Mouse (Mus musculus): ENCODE results near the gene Ralbp1. TPM values are rescaled to one million over a fixed set of nuclear protein-coding genes. Genes with fewer than 3 reads are reported as not detected.

Ralbp1 gene
- total RNA-seq, 1 experiment from 2014 or later = 116 TPM

DNA sequence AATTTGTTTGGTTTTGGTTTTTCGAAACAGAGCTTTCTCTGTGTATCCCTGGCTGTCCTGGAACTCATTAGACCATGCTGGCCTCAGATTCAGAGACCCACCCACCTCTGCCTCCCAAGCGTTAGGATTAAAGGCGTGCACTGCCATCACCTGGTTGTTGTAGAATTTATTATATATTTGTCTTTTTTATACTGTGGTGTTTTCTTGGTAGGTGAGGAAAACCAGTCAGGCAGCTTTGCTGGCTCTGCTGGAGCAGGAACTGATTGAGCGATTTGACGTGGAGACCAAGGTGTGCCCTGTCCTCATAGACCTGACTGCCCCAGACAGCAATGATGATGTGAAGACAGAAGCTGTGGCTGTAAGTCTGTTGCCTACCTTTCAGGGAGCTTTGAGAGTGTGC is 74.6 kb downstream of the Ralbp1 start:
- no peak for ATAC-seq (replicated peaks; ENCODE audit: low read depth, poor library complexity, severe bottlenecking)

GRCm38 (mm10) chr17:65806416-65806815 is 79.2 kb downstream of the Ralbp1 start:
- ATAC-seq (replicated peaks; ENCODE audit: low read depth, poor library complexity, severe bottlenecking) = no peak

DNA sequence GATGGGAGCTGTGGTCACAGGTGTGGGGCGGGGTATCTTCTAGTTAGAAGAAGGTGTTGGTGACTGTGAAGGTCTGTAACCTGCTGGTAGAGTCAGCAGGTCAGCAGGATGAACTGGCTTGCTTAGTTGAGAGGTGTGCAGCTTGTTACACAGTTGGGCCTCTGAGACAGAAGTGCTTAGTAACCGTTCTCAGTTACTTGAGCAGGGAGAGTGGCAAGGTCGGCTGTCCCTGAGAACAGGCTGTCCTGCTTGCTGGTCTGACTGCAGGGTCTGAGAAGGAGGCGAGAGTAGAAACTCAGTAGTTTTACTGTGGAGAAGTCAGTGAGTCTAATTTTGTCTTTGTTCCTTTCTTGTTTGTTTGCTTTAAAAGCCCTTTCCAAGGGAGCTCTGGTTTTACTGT is 79.6 kb downstream of the Ralbp1 start:
- ATAC-seq (replicated peaks; ENCODE audit: low read depth, poor library complexity, severe bottlenecking) = no peak

DNA sequence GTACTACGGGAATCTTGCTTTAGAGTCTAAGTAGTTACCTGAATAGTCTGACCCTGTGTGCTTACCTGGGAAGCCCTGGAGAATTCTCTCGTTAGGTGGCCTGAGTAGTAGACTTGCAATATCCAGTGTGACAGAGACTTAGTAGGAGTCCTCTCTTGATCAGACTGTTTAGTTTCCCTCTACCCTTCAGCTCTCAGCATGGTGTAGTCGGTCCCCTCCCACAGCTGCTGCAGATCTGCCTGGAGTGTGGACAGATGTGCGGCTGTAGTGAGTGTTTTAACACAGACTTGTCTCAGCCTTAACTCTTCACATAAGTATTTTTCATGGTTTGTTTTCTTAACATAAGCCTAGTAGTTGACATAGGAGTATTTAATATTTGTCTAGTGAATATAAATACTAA is 83.6 kb downstream of the Ralbp1 start:
- no peak for ATAC-seq (replicated peaks; ENCODE audit: low read depth, poor library complexity, severe bottlenecking)

DNA sequence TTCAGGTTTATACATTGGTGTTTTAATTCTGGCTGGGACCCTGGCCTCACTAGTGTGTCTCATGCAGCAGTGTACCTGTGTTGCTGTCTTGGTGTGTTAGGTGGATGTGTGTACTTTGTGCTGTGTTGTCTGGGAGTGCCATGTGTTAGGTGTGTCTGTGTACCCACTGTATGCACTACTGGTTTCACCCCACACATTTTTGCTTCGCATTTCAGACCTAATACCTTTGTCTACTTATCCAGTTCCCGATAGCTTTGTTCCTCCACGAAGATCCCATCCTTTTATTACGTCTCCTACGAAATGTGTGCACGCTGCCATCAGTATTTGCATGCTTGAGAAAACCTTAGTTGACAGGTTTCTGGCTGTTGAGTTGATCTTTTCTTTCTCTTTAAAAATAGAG is 85.1 kb downstream of the Ralbp1 start:
- no peak for ATAC-seq (replicated peaks; ENCODE audit: low read depth, poor library complexity, severe bottlenecking)

DNA sequence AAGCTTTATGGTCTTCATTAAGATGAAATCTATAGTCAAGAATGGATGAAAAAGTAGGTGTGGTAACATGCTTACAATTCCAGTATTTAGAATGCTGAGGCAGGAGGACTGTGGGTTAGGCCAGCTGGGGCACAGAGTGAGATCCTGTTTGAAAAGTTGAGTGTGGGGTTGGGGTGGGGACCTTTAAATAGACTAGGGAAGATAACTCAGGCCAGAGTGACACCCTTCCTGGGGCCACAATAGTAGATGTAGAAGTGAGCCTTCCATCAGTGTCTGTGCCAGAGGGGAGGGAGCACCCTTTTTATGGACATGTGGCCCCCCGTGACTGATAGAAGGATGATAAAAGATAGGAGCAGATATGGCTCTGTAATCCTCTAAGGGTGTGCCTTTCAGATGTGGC is 86.2 kb downstream of the Ralbp1 start:
- ATAC-seq (replicated peaks; ENCODE audit: low read depth, poor library complexity, severe bottlenecking) = no peak

- ATAC-seq (replicated peaks; ENCODE audit: low read depth, poor library complexity, severe bottlenecking) = no peak
Observed at GRCm38 (mm10) chr17:65798446-65798845, 87.2 kb downstream of the Ralbp1 start.

Other genes starting within 250 kb of the Ralbp1 start
- gene Txndc2, start 243.6 kb downstream of the Ralbp1 start, total RNA-seq (2017) = not detected in 2 replicates
- 45.9 and 56.4 TPM in 2 replicates for gene Rab31, start 113.0 kb downstream of the Ralbp1 start, total RNA-seq (2017)
- 53.1 and 60.4 TPM in 2 replicates for gene Ppp4r1, start 103.2 kb downstream of the Ralbp1 start, total RNA-seq (2017)
- 21.8 and 23.3 TPM in 2 replicates for gene Twsg1, start 65.4 kb upstream of the Ralbp1 start, total RNA-seq (2017)
- 50.5 and 62.8 TPM in 2 replicates for gene Ankrd12, start 191.3 kb upstream of the Ralbp1 start, total RNA-seq (2017)
- gene Ndufv2, start 215.8 kb upstream of the Ralbp1 start, total RNA-seq (2017) = 219 and 270 TPM in 2 replicates
- 25.9 and 27.5 TPM in 2 replicates for gene Washc1, start 225.7 kb upstream of the Ralbp1 start, total RNA-seq (2017)
- 17.1 and 25.4 TPM in 2 replicates for gene Ddx11, start 237.7 kb upstream of the Ralbp1 start, total RNA-seq (2017)